Mouse (Mus musculus): ENCODE data around the gene Nek6.

Nek6 gene

DNA sequence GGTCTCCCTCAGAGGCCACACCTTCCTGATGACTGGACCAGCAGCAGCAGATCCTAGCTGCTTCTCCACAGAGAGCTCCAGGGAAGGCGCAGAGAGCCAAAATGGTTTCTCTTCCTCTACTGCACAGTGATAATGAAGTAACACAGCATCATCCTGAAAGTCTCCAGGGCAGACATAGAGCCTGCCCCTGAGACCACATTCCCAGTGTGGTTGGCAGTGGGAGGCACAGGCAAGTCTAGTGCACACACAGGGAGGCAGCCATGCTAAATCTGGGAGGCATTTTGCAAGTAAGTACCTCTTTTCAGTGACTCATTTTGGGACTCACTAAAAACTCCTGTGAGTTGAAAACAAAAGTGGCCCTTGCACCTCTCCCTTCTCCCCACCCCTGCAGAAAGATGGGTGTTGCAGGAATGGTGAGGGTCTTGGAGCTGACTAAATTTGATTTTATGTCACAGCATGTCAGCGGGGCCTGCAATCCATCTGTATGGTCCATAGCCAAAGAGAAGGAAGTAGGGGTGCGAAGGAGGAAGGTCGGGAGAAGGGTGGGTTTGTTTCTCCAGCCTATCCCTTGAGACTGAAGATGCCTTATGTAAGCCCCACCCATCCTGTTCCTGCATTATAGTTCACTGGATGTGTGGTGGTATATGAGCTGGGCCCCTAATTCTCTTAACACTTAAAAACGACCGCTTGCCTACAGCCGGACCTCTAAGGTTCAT, 2.3 kb upstream of the Nek6 start:
- DNase-seq (ENCODE audit: low spot score) = no peak

GRCm38 (mm10) chr2:38510120-38510519, 1.3 kb upstream of the Nek6 start:
- no peak for DNase-seq (ENCODE audit: low spot score)

DNA sequence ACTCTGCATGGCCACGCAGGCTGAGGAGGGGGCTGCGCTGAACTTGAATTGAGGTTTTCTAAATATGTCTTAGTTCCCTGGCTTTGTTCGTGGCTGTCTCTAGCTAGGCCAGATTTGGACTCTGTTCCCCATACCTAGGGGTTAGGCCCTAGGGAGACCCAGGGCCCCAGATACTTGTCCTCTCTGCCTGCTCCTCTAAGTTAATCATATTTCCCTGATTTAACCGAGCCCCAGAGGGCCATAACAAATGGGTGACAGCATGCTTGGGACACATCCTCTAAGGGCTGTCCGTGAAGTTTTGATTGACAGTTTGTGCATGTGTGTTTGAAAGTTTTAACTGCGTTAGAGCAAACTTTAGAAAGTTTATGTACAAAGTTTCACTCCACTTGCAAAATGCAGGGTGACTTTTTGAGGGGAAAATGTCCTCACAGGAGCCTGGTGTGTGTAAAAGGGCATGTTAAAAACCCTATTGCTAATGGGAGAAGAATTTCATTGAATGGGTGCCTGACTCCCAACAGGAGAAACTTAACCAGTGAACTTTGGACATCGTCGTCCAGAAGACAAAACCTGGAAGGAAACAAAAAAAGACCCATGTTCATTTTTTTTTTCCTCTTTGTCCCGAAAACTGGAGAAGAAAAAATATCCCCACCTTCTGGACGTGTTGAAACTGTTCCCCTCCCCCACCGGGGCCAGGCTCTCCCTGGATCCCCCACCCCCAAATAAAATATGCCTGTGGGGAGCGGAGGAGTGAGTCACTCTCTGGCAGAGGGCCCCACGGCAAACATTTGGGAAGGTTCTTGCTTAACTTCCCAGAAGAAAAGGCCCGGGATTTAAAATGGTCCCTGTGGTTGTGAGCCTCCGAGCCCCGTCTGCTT, 1.1 kb downstream of the Nek6 start:
- peak; percentile 33 for DNase-seq (ENCODE audit: low spot score)

DNA sequence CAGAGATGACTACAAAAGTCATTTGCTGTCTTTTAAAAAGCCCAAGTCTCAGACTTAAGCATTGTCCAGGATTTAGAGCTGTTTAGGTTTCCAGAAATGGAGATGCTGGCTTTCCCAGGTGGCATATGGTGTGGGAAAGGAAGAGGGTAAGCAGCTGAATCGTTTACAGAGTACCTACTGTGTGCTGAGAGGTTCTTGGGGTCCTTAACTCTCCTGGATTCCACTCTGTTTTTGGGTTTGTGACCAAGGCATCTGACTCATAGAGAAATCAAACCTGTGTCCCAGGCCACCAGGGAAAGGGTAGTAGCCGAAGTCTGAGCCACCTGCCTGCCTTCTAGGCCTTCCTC, 1.7 kb downstream of the Nek6 start:
- DNase-seq (ENCODE audit: low spot score) = no peak

- DNase-seq (ENCODE audit: low spot score) = no peak
These were observed 3.0 kb downstream of the Nek6 start for GRCm38 (mm10) chr2:38514411-38514810.

DNA sequence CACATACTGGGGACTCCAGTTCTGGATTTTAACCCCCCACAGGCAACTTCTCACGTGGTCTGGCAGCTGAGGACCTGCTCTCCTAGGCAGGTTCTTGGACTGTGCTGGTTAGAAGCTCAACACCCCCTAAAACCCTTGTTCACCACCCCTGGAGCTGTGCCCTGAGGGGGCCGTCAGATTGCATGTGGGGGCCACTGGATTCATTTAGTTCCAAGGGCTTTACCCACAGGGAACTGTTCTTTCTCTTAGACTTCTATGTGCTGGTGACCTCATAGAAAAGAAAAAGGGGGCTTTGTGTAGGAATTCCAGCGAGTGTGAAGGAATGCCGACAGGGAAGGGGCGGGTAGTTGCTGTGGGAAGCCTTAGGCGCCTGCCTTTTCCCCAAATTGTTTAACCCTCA, 4.0 kb downstream of the Nek6 start:
- no peak for DNase-seq (ENCODE audit: low spot score)

DNA sequence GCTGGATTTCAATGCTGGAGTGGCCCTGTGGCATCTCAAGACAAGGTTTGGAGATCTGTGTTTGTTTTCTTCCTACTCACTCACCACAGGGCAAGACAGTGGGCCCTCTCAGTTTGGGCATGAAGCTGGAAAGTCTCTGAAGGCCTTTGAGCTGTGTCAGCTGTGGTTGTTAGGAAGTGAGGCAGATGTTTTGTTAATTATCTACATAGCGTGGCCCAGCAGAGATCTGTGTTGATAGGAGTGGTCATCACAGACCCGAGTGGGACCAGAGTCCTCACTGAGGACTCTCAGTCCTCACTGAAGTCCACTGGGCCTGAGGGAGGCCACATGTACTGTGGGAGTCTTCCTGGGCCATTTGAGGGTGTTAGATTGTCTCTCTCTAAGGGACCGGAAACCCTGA, 5.0 kb downstream of the Nek6 start:
- DNase-seq (ENCODE audit: low spot score) = no peak

DNA sequence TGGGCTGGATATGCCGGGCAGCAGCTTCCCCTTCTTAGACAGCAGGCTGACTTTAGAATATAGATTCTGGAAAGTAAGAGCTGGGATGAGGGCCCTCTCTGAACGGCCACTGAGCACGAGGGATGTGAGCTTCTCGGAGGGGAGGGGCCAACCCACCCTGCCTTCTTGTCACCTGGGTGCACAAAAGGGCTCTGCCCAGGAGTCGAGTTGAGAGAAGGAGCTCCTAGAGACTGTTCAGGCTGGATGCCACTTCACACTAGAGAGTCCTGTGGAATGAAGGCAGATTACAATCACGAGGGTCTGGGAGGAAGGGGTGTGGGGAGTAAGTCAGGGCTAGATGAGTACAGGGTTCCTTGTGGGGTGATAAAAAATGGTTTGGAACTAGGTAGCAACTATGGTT, 5.6 kb downstream of the Nek6 start:
- DNase-seq (ENCODE audit: low spot score) = no peak

- DNase-seq (ENCODE audit: low spot score) = no peak
These were observed 7.3 kb downstream of the Nek6 start for GRCm38 (mm10) chr2:38518719-38519118.

DNA sequence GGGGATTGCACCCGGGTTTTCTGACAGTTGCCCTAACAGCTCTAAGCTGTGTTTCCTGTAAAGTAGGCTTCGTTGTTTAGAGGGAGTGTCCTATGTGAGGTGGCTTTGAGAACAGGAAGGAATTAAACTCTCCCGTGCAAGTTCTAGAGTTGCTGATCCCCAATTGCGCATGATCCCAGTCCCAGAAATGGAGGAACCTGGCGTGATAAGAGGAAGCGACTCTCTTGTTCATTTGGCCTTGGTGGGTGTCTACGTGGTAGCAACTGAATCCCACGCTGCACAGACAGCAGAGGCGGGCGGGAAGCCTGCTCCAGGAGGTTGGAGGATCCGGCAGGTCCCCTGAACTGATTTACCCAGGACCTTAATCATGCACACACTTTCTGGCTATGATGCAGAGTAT, 8.5 kb downstream of the Nek6 start:
- no peak for DNase-seq (ENCODE audit: low spot score)

DNA sequence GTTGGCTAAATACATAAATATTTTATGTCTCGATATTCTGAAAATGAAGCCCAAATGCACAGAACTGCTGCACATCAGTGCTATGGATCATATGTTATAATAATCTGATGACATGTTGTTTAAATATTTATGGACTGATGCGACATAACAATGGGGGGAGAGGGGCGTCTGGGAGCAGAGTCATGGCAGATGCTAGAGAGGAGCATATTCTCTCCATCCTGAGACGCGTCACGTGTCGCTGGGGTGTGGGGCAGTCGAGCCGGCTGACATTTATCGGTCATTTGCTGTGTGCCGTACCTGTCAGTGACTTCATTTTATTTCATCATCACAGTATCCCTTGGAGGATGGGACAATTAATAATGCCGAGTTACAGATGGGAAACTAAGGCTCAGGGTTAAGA, 10.2 kb downstream of the Nek6 start:
- DNase-seq (ENCODE audit: low spot score) = no peak

DNA sequence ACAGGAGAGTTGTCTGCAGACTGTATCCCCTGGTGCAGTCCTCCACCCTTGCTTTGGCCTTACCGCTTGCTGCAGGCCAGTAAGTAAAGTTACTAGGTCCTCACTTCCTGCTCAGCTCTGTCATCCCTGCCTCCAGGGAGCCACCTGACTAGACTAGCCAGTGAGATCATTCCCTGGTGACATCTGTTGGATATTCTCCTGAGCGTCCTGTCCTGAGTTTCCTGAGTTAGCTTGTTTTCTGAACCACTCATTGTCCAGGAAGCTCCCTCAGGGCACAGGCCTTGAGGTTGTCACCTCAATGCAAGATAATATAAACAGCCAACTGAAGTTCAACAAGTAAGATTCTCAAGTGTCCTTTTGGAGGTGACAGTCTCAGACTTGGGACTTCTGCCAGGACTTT, 10.9 kb downstream of the Nek6 start:
- no peak for DNase-seq (ENCODE audit: low spot score)

DNA sequence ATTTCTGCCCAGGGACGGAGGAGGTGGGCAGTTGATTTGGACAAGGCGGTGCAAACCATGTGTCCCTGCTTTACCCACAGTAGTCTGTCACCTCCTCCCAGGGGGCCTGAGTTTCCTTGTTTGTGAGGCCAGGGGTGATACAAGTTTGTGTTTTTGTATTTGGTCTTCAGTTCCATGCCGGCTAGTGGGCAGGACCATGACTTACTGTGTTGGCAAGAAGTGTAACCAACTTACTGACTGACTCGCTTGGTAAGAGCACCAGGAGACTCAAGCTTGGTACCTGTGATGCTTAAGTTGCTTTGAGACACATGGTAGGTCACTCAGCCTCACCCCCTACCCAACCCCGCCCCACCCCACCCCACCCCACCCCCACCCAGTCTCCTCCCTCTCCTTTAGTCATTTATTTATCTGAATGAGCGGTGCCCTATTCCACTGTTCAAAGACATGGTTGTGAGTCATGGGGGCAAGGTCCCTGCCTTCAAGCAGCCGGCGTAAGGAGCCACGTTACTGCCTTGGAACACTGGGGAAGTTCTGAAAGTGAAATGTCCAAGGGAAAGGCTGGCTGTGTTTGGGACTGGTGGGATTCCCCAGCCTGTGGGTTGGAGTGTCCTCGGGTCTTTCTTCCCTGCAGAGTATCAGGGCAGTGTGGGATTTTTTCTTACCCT, 12.5 kb downstream of the Nek6 start:
- no peak for DNase-seq (ENCODE audit: low spot score)

GRCm38 (mm10) chr2:38525034-38525433, 13.6 kb downstream of the Nek6 start:
- no peak for DNase-seq (ENCODE audit: low spot score)

- no peak for DNase-seq (ENCODE audit: low spot score)
These were observed 18.2 kb downstream of the Nek6 start for GRCm38 (mm10) chr2:38529582-38530152.

DNA sequence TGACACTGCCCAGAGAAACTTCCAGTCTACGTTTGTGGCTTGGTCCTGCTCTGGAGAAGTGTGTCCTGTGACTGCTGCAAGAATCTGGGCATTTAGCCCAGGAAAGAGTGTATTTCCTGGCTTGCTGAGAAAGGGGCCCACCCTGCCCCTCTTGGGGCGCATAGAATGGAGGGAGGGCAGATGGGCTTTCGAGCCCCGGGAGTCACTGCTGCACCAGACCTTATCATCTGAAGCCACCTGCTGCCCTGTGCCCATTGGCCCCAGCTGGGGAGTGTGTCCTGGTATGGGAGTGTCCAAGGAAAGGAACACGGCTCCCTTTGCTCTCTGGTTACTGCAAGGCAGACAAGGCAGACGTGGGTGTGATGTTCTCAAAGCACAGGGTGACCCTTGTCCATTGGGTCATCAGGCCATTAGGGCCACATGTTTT, 19.5 kb downstream of the Nek6 start:
- no peak for DNase-seq (ENCODE audit: low spot score)

DNA sequence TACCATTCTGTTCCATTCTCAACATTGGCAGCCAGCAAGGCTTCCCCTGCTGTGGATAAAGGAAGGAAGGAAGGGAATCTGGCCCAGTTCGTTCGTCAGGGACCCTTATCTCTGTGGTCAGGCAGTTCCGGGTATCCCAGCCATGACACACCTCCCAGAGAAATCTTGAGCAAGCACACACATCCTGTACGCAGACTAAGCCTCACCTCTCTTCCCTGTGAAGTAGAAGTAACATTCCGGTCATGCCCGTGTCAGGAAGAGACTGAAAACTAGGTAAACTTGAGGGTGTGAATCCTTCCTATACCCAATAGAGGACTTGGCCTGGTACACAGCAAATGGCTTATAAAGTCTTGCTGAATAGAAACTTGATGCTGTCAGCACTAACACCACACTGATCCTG, 21.9 kb downstream of the Nek6 start:
- no peak for DNase-seq (ENCODE audit: low spot score)

DNA sequence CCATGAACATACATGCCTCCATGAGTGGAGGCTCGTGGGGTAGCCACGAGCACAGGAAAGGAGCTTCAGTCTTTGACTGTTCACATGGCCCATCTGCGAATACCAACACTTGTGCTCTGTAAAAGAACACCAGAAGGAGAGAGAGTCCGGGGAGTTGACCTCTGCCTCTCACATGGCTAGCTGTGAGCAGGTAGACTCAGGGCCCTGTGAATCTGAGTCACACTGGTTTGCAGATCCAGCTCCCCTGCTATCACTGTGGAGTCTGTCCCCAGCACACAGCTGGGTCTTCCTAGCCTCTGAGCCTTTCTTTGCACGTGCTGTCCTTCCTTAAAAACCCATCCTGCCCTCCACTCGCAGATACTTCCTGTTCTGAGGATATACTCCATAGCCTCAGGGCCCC, 22.3 kb downstream of the Nek6 start:
- no peak for DNase-seq (ENCODE audit: low spot score)

GRCm38 (mm10) chr2:38534241-38534940, 22.9 kb downstream of the Nek6 start:
- DNase-seq (ENCODE audit: low spot score) = no peak

DNA sequence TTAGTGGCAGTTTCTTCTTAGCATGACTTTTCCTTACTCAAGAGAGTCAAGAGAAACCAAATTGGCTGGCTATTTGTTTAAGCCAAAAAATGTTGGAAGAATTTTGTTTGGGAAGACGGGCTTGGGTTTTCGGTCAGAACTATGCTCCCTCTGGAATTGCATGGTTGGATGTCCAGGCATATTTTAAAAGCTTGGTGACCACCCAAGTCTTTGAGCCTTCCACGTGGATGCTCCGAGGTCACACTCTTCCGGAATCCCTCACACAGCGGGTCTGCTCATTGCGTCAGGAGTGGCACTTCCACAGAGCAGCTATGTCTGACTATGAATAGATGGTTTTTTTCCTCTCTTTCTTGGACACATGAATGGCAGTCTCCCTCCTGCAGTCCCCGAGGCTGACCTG, 23.6 kb downstream of the Nek6 start:
- no peak for DNase-seq (ENCODE audit: low spot score)

DNA sequence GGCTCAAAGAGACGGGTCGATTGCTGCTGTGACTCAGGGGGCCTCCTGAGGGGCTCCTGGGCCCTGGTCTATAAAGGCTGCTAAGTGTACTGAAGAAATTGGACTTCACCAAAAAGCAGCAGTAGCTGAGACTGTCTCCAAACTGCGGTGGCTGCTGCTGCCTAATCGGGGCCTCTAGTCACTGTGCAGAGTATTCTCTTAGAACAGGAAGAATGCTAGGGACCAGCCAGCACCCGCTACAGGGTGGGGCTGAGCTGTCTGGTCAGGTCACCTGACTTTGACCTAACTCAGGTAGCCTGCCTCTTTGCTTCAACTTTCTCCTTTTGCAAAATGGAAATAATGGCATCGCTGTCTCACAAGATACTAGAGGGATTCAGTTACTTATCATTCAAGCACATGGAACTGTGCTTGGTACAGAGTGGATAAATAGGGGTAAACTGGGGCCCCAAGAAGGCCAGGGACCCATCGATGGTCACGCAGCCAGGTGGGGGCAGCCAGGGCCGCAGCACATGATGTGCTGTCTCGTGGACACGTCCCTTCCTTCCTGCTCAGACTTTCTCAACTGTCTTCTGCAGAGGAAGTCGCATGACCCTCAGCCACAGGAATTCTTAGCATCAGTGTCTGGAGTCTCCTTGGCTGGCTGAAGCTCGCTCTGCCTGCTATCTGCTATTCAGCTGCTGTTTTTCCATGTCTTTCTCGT, 24.2 kb downstream of the Nek6 start:
- DNase-seq (ENCODE audit: low spot score) = no peak

DNA sequence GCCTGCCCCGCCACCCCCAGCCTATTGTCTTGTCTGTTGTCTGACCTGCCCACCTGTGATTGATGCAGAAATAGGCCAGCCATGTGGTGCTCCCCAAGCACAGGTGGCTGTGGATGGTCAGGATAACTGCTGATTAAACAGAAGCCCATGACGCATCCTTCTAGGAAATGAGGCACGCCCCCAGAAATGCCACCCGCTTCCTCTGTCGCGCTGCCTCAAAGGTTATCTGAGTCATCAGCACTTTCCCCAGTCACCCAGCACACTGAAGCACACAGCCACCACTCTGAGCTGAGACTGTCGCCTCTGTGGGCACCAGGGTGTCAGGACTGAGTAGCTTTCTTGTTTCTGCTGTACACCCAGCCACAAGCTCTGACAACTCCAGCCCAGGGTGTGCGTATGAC, 24.9 kb downstream of the Nek6 start:
- DNase-seq (ENCODE audit: low spot score) = no peak
